Mouse (Mus musculus): ENCODE data around the gene Eml4. TPM values are rescaled to one million over a fixed set of nuclear protein-coding genes. Genes with fewer than 3 reads are reported as not detected.

Gene Eml4
- polyA plus RNA-seq, 1 experiment = 2.7 TPM

DNA sequence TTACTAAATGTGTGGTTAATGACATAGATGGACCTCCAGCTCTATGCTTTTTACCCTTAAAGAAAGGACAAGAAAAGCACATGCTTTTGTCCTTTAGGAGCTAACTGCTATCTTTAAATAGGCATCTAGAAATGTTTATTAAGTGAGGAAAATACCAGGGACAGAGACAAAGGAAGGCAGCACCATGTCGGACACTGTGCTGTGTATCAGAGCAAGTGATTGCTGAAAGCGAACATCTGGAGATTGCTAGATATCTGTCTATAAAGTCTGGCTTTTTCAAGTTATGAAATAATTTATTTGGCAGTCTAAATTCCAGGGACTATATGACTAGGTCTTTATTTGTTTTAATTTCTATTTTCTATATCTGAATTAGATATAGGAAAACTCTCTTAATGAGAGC lies 4.8 kb downstream of the Eml4 start:
- H3K4me1 ChIP-seq (ENCODE audit: control insufficient read depth, insufficient read depth, insufficient read length, low read length) = peaks cover 4% of the 10 kb centered on the region
- no peak overlapping the region for H3K4me3 ChIP-seq (ENCODE audit: insufficient read depth, low read depth, low read length)
- no peak overlapping the region for H3K27ac ChIP-seq (replicated peaks; ENCODE audit: low read depth, low read length)

DNA sequence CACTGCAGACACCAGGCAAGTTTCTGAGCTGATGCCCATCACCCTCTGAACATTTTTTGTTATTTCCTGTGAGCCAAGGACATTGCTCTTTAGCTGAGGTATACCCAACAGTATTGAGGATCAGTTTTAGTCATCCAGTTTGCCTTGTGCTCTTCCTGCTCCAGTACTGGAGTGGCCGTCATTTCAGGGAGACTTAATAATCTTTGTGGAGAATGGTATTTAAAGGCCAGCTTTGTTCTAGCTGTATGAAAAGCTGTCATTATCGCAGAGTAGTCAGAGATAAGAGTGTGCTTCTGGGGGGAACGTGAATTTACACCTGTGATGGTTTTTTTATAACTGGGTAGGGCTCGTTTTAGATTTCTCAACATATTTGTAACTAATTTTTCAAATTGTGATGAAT lies 9.2 kb downstream of the Eml4 start:
- H3K4me3 ChIP-seq (ENCODE audit: insufficient read depth, low read depth, low read length) = no peak overlapping the region
- peaks cover 5% of the 10 kb centered on the region for H3K4me1 ChIP-seq (ENCODE audit: control insufficient read depth, insufficient read depth, insufficient read length, low read length)
- no peak overlapping the region for H3K27ac ChIP-seq (replicated peaks; ENCODE audit: low read depth, low read length)

DNA sequence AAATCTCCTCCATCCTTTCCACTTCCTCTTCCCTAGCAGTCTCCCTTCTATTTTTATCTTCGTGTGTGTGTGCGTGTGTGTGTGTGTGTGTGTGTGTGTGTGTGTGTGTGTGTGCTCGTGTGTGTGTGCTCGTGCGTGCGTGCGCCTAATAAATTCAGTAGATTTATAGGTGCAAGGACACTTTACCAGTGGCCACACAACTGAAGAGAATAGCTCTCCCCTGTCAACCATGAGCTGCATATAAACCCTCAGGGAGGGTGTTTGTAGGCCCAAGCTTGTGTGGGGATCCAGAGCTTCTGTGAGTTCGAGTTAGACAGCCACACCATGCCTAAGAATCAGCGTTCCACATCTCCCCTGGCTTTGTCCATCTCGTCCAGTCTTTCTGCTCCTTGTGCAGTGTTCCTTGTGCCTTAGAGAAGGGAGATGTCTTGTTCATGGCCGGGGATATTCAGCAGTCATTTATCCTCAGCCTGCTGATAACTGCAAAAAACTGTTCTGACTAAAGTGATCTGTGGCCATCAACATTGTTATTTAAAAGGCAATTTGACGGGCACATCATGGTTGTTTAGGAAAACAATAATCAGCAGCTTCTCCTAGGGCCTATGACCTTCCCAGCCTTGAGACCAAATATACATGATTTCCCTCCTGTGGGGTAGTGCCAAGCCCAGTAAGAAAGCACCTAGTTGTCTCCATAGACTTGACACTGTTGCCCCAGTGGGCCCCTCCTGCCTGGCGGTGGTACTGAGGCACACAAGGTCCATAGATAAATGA lies 10.2 kb downstream of the Eml4 start:
- H3K4me1 ChIP-seq (ENCODE audit: control insufficient read depth, insufficient read depth, insufficient read length, low read length) = peaks cover 5% of the 10 kb centered on the region
- H3K4me3 ChIP-seq (ENCODE audit: insufficient read depth, low read depth, low read length) = no peak overlapping the region
- H3K27ac ChIP-seq (replicated peaks; ENCODE audit: low read depth, low read length) = no peak overlapping the region

DNA sequence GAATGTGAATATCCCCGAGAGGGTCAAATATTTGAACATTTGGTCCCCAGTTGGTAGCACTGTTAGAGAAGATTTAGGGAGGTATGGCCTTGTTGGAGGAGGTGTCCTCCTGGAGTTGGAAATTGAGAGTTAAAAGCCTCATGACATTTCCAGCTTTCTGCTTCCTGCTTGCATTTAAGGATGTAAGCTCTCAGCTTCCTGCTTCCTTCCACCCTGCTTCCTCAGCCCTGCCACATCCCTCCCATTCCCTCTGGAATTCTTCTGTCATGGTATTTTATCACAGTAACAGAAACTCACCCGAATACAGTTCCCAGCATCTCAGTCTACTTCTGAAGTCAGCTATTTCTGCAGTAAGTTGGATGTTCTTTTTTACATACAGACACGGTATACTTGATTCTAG lies 12.3 kb downstream of the Eml4 start:
- Histone ChIP-seq H3K27ac (replicated peaks; ENCODE audit: low read depth, low read length) (no peak overlapping the region), H3K4me3 (ENCODE audit: insufficient read depth, low read depth, low read length) (no peak overlapping the region), H3K4me1 (ENCODE audit: control insufficient read depth, insufficient read depth, insufficient read length, low read length) (peaks cover 8% of the 10 kb centered on the region)

DNA sequence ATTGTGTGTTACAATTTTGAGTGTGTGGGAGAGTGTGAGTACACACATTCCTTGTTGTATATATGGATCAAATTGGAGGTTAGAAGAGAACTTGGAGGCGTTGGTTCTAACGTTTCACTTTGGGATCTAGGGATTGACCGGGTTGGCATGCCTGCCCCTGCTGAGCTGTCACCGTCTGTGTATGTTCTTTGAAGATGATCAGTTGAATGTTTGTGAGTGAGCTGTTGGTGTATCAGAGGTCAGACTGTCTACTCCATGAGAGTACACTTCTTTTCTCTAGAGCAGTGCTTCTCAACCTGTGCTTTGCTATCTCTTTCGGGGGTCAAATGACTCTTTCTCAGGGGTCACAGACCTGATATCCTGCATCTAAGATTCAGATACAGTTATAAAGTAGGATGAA lies 13.6 kb downstream of the Eml4 start:
- H3K4me1 ChIP-seq (ENCODE audit: control insufficient read depth, insufficient read depth, insufficient read length, low read length) = peaks cover 8% of the 10 kb centered on the region

DNA sequence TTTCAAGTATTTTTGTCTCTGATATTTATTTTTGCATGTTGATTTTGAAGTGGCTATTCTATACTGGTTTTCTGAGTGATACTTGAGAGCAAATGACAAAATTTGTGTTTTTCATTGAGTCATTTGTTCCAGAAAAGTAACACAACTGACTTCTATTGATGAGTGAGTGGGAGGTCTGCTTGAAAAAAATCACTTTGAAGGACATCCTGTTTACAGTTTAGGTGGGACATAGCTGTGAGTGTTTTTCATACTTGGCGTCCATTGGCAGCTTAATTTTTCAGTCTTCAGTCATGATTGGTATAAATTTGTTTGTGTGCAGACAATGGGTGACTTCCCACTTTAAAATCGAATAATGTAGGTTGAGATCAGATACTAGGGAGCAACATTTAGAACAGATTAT lies 14.4 kb downstream of the Eml4 start:
- H3K27ac ChIP-seq (replicated peaks; ENCODE audit: low read depth, low read length) = no peak overlapping the region
- H3K4me1 ChIP-seq (ENCODE audit: control insufficient read depth, insufficient read depth, insufficient read length, low read length) = peaks cover 6% of the 10 kb centered on the region; the same call in 1 of the 2 replicates
- H3K4me3 ChIP-seq (ENCODE audit: insufficient read depth, low read depth, low read length) = no peak overlapping the region

More for the DNA sequence above, 13.6 kb downstream of the Eml4 start:
- Histone ChIP-seq H3K27ac (replicated peaks; ENCODE audit: low read depth, low read length) (no peak overlapping the region), H3K4me3 (ENCODE audit: insufficient read depth, low read depth, low read length) (no peak overlapping the region)

DNA sequence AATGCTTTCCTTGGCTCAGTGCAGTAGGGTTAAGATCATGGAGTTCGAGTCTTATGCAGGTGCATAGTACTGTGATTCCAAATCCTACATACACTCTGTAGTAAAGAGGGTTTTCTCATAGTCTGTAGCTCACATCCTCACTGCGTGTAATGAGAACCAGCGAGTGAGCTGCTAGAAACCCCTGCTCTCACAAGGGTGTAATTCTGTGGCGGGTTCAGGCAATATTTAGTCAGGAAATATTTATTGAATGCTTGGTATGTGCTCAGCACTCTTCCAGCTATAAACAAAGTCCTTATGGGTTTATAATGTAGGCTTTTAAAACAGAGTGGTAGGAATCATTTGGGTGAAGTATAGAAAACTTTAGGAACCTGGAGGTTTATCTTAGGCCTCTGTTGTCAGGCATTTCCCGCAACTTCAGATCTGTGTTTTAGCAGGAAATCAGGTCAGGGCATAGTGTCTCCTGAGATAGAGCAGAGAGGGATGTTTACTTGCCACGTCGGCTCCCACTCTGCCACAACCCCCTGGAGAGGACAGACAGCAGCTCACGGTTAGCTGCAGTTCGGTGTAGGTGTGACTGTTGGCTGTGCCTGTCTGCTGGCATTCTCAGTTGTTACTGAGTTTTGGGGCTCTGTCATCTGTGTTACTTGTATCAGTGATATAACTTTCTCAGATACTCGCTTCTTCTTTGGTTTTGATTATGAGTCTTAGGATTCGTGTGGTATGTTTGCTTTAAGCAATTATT lies 15.1 kb downstream of the Eml4 start:
- H3K27ac ChIP-seq (replicated peaks; ENCODE audit: low read depth, low read length) = no peak overlapping the region
- peaks cover 6% of the 10 kb centered on the region; the same call in 1 of the 2 replicates for H3K4me1 ChIP-seq (ENCODE audit: control insufficient read depth, insufficient read depth, insufficient read length, low read length)
- H3K4me3 ChIP-seq (ENCODE audit: insufficient read depth, low read depth, low read length) = no peak overlapping the region

DNA sequence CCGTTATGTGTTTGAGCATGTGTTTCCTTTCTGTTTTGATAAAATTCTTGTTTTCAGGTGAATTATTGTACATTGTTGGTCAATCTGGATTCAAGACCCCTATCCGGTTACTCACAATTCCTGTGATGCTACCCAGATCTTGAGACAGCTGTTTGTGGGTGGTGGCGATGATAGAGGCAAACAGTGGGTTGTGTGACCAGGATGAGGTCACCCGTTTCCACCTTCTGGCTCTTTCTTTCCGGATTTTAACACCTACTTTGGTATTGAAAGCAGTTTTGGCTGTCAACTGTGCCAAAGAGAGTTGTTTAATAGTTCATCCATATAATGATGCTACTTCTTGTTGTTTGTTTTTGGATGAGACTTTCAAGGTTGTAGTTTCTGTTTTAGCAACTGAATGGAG lies 16.7 kb downstream of the Eml4 start:
- Histone ChIP-seq H3K27ac (replicated peaks; ENCODE audit: low read depth, low read length) (no peak overlapping the region), H3K4me3 (ENCODE audit: insufficient read depth, low read depth, low read length) (no peak overlapping the region), H3K4me1 (ENCODE audit: control insufficient read depth, insufficient read depth, insufficient read length, low read length) (peaks cover 6% of the 10 kb centered on the region; the same call in 1 of the 2 replicates)

DNA sequence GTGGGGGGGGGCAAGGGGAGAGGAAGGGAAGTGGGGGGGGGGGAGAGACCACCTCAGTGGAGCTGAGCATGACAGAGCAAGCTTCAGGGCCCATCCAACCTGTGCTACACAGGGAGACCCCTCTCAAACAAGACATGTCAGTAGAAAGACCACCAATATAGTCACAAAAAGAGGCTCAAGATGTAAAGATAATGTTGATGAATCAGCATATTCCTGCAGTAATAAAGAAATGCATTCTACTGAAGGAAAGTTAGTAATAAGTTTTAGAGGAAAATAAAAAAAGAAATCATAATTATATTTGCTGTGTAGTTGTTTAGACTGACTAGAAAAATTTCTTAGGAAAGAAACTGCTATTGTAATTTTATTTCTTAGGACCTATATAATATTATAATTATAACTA lies 23.4 kb downstream of the Eml4 start:
- H3K4me1 ChIP-seq (ENCODE audit: control insufficient read depth, insufficient read depth, insufficient read length, low read length) = 0 out of 2 replicates have a peak, but pooled peaks cover 2% of the 10 kb centered on the region
- no peak overlapping the region for H3K27ac ChIP-seq (replicated peaks; ENCODE audit: low read depth, low read length)
- no peak overlapping the region for H3K4me3 ChIP-seq (ENCODE audit: insufficient read depth, low read depth, low read length)

DNA sequence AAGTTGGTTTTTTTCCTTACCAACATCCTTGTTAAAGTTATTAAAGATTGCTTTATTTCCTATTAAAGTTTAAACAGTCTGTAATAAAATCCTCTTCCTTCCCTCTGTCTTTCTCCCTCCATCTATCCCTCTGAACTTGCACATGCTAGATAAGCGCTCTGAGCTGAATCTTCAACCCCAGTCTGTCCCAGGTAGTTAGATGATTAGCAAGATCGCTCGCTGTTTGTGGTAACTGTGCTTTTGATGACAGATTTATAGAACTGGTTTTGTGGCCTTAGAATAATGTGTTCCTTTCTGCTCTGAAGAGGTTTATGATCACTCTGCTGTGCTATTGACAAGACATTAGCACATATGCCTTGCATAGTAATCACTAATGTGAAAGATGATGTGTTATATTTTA lies 25.1 kb downstream of the Eml4 start:
- Histone ChIP-seq H3K27ac (replicated peaks; ENCODE audit: low read depth, low read length) (no peak overlapping the region), H3K4me3 (ENCODE audit: insufficient read depth, low read depth, low read length) (no peak overlapping the region), H3K4me1 (ENCODE audit: control insufficient read depth, insufficient read depth, insufficient read length, low read length) (0 out of 2 replicates have a peak, but pooled peaks cover 2% of the 10 kb centered on the region)

DNA sequence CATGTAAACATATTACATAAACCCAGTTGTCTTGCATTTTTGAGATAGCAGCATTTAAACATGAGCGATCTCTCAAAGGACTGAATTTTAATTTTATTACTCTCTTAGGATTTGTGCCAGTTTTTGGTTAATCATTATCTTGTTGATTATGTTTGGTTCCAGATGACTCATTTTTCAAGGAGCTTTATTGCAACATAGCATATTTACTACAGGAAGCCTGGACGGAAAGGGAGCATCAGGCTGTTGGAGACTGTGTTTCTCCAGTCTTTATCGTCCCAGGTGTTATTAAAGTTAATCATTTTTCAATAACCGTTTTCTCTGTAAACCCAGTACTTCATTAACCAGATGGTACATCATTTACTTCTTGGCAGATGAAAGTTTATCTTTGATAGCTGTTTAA lies 26.1 kb downstream of the Eml4 start:
- H3K4me3 ChIP-seq (ENCODE audit: insufficient read depth, low read depth, low read length) = no peak overlapping the region
- no peak overlapping the region for H3K27ac ChIP-seq (replicated peaks; ENCODE audit: low read depth, low read length)

DNA sequence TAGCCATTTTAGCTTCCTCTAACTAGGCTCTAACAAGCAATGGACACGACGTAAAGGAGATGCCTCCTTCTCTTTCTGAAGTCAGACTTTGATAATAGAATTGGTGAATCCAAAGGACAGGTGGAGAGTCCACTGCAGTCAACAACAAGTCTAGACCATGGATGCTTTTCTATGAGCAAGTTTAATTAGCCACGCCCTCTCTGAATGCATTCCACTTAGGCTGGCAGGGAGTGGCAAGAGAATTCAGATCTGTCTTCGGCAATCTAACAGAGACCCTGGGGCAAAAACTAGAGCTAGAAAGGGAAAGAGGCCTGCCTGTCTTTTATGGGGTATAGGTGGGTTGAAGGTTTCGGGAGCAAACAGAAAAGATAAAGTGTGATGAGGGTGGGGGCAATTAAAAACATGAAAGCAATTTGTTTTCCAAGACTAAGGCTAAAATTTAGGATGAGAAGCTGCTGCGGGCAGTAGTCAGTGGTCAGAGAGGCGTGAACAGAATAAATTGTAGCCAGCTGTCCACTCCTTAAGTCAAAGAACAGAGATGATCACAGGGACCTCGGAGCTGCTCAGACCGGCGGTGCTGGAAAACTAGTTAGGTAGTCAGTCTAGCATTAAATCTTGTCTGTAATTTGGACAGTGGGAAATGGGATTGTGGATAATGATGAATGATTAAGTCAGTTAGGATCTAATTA lies 27.2 kb downstream of the Eml4 start:
- H3K4me3 ChIP-seq (ENCODE audit: insufficient read depth, low read depth, low read length) = no peak overlapping the region
- 0 out of 2 replicates have a peak, but pooled peaks cover 2% of the 10 kb centered on the region for H3K4me1 ChIP-seq (ENCODE audit: control insufficient read depth, insufficient read depth, insufficient read length, low read length)
- H3K27ac ChIP-seq (replicated peaks; ENCODE audit: low read depth, low read length) = no peak overlapping the region

More for the DNA sequence above, 26.1 kb downstream of the Eml4 start:
- H3K4me1 ChIP-seq (ENCODE audit: control insufficient read depth, insufficient read depth, insufficient read length, low read length) = 0 out of 2 replicates have a peak, but pooled peaks cover 2% of the 10 kb centered on the region

DNA sequence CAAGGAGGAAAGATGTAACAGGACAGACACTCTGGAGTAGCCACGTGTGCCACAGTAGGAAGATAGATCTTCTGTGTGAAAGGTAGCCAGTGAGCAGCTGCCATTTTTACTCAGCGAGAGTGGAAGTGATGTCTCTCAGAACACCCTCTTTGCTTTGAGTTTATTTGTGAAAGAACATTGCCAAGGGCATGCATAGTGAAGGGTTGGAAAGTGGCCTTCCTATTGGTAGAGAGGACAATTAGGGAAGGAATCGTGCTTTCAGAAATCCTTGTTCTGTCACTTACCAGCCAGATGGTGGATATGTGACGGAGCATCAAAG lies 27.7 kb downstream of the Eml4 start:
- 0 out of 2 replicates have a peak, but pooled peaks cover 2% of the 10 kb centered on the region for H3K4me1 ChIP-seq (ENCODE audit: control insufficient read depth, insufficient read depth, insufficient read length, low read length)
- no peak overlapping the region for H3K4me3 ChIP-seq (ENCODE audit: insufficient read depth, low read depth, low read length)
- no peak overlapping the region for H3K27ac ChIP-seq (replicated peaks; ENCODE audit: low read depth, low read length)

DNA sequence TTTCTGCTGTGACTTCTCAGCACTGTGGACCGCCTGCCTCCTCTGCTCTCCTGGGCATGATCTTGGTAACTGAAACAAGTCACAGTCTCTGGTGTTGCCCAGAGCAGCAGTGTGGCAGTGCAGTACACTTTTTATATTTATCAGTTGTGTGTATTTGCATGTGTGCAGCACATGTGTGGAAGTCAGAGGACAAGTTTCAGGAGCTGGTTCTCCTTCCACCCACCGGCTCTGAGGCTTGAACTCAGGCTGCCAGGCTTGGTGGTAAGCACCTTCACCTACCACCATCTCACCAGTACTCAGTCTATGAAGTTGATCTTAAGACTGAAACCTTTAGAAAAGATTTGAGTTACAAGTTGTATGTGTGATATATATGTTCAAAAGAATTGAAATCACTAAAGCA lies 28.6 kb downstream of the Eml4 start:
- Histone ChIP-seq H3K27ac (replicated peaks; ENCODE audit: low read depth, low read length) (no peak overlapping the region), H3K4me1 (ENCODE audit: control insufficient read depth, insufficient read depth, insufficient read length, low read length) (0 out of 2 replicates have a peak, but pooled peaks cover 2% of the 10 kb centered on the region), H3K4me3 (ENCODE audit: insufficient read depth, low read depth, low read length) (no peak overlapping the region)

DNA sequence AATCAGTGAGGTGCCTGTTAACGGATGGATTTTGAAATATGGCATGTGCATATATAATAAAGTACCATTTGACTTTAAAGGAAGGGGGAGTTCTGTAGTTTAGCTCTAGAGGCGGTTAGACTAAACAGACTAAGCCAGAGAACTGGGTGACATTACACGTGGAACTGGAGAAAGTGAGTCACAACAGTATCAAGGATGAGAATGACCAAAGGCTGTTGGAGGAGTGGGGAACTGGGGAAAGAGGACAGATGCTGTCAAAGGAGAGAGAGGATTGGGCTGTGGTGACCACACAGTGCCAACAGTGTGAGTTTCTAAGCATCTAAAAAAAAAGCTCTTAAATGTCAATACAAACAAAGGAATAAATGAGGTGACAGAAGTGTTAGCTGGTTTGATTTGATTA lies 29.1 kb downstream of the Eml4 start:
- Histone ChIP-seq H3K27ac (replicated peaks; ENCODE audit: low read depth, low read length) (no peak overlapping the region), H3K4me3 (ENCODE audit: insufficient read depth, low read depth, low read length) (no peak overlapping the region), H3K4me1 (ENCODE audit: control insufficient read depth, insufficient read depth, insufficient read length, low read length) (0 out of 2 replicates have a peak, but pooled peaks cover 2% of the 10 kb centered on the region)

Measured in brown adipose tissue, adult 24 weeks (tissue).